Mouse (Mus musculus): ENCODE measurements around the gene Tmem239.
"Not testable (repeated sequence)": the region's sequence is repeated elsewhere in the genome, so short reads cannot be mapped to it uniquely, and the experiment has no call there.

Tmem239 gene

GRCm38 (mm10) chr2:130406178-130406577, at the start of gene Tmem239:
Tmem239 (plus strand) TSS chr2:130406478.
- H3K27me3 ChIP-seq (ENCODE audit: control insufficient read depth, insufficient read depth, low read length, poor library complexity, severe bottlenecking), result no peaks in the 10 kb centered on the region
- no peaks in the 10 kb centered on the region for H3K36me3 ChIP-seq (ENCODE audit: control insufficient read depth, insufficient read depth, low read length, poor library complexity, severe bottlenecking)
- DNase-seq (ENCODE audit: low read depth, low spot score), result no peak

GRCm38 (mm10) chr2:130357551-130357950, 48.7 kb upstream of the Tmem239 start:
- no peak for DNase-seq (ENCODE audit: low read depth, low spot score)
- no peaks in the 10 kb centered on the region for H3K27me3 ChIP-seq (ENCODE audit: control insufficient read depth, insufficient read depth, low read length, poor library complexity, severe bottlenecking)
- H3K36me3 ChIP-seq (ENCODE audit: control insufficient read depth, insufficient read depth, low read length, poor library complexity, severe bottlenecking), result no peaks in the 10 kb centered on the region

DNA sequence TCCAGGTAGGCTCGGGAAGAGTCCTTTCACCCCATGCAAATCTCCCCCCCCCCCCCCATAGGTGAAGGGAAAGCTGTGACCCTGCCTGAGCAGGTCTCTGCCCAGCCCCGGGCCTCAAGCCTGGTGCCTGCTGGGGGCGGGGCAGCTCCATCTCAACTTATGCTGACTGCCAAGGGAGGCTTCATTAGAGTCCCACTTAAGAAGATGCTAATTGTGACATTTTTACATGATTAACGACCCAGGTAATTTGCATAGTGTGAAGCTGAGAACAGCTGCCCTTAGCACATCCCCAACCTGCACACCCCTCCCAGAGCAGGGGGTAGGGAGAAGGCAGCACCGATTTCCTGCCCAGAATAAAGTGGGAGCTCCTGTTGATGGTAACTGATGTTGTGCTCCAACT, 47.4 kb upstream of the Tmem239 start:
- DNase-seq (ENCODE audit: low read depth, low spot score), result no peak
- no peaks in the 10 kb centered on the region; the same call in 1 of the 2 replicates for H3K27me3 ChIP-seq (ENCODE audit: control insufficient read depth, insufficient read depth, low read length, poor library complexity, severe bottlenecking)

GRCm38 (mm10) chr2:130362511-130363026, 43.7 kb upstream of the Tmem239 start:
- no peaks in the 10 kb centered on the region for H3K36me3 ChIP-seq (ENCODE audit: control insufficient read depth, insufficient read depth, low read length, poor library complexity, severe bottlenecking)
- peak; percentile 21 for DNase-seq (ENCODE audit: low read depth, low spot score)
- H3K27me3 ChIP-seq (ENCODE audit: control insufficient read depth, insufficient read depth, low read length, poor library complexity, severe bottlenecking), result no peaks in the 10 kb centered on the region; the same call in 1 of the 2 replicates

More for the DNA sequence above, 47.4 kb upstream of the Tmem239 start:
- no peaks in the 10 kb centered on the region for H3K36me3 ChIP-seq (ENCODE audit: control insufficient read depth, insufficient read depth, low read length, poor library complexity, severe bottlenecking)

DNA sequence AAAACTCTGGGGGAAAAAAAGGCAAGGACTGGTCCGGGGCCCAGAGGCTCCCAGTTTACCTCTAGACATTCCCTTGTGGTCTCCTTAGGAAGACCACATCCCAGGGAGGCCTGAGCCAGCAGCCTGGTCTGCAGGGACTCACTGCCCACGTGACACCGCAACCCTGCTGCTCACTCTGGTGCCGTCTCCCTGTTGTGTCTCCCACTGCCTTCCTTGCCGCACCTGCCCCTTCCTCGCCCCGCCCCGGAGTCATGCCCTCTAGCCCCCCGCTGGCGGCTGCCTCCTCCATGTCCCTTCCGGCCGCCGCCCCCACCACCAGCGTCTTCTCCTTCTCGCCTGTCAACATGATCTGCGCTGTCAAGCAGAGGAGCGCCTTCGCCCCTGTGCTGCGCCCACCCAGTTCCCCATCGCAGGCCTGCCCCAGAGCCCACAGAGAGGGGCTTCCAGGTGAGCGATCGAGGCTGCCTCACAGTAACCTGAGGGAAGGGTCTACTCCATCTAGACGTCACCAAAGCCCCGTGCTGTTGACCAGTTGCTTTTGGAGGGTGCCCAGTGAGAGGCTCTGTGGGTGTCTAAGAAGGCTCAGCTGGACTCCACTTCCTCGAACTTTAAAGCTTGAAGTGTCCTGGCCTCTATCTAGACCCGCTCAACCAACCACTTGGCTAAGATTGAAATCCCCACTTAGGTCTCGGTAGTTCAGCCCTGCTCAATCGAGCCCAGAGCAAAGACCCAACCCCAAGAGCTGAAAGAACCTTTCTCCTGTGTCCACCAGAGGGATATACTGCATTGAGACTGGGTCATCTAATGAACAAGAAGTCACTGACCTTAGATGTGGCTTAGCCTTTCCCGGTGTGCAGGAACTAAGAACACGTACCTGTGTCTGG, 40.8 kb upstream of the Tmem239 start:
- no peaks in the 10 kb centered on the region for H3K36me3 ChIP-seq (ENCODE audit: control insufficient read depth, insufficient read depth, low read length, poor library complexity, severe bottlenecking)
- H3K27me3 ChIP-seq (ENCODE audit: control insufficient read depth, insufficient read depth, low read length, poor library complexity, severe bottlenecking), result no peaks in the 10 kb centered on the region; the same call in 1 of the 2 replicates
- DNase-seq (ENCODE audit: low read depth, low spot score), result no peak

DNA sequence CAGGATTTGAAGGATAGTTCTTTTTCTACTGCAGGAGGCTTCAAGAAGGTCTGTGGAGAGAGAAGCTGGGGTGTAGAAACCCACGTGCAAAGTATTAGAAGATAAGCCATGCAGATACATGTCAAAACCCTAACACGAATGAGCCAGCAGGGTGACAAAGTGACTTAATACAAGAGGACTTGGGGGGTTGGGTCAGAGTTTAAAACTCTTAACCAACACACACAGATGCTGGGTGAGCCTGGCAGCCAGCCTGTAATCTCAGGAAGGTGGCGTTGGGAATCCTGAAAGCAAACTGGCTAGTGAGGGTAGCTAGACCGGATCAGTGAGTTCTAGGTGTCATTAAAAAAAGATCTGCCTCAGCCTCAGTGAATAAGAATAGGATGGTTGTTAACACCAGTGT, 38.9 kb upstream of the Tmem239 start:
- DNase-seq (ENCODE audit: low read depth, low spot score), result no peak
- Histone ChIP-seq H3K36me3 (ENCODE audit: control insufficient read depth, insufficient read depth, low read length, poor library complexity, severe bottlenecking) (no peaks in the 10 kb centered on the region), H3K27me3 (ENCODE audit: control insufficient read depth, insufficient read depth, low read length, poor library complexity, severe bottlenecking) (no peaks in the 10 kb centered on the region; the same call in 1 of the 2 replicates)

DNA sequence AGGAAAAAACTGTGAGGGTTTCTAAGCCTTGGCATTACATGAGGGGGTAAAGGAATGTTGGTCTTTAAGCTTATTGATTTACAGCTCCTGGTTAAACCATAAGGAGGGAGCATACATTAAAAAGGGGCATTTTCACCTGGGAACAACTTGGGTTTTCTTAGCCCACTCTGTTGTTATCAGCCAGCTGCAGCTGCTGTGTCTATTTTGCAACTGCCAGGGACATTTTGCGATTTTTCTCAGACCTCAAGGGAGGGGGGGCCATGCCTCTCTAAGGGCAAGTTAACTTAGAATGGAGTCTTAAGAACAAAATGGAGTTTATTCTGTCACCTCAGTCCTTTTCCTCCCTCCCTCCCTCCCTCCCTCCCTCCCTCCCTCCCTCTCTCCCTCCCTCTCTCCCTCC, 33.3 kb upstream of the Tmem239 start:
- DNase-seq (ENCODE audit: low read depth, low spot score), result not testable (repeated sequence)

DNA sequence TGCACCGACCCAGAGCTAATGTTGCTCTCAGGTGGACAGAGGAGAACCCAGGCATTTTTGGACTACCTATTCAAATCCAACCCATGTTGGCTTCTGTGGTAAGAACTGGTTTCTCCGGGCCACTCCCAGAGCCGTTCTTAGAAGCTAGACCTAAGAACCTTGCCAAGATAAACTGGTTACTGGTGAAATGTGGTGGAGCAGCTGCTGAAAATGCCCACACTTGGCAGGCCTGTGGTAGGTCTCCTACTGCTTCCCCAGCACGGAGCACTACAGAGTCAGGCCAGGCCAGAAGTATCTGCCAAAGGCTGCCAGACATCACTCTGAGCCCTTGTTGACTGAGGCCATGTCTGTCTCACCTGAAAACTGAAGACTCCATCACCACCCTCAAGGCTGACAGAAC, 31.3 kb upstream of the Tmem239 start:
- Histone ChIP-seq H3K27me3 (ENCODE audit: control insufficient read depth, insufficient read depth, low read length, poor library complexity, severe bottlenecking) (no peaks in the 10 kb centered on the region), H3K36me3 (ENCODE audit: control insufficient read depth, insufficient read depth, low read length, poor library complexity, severe bottlenecking) (no peaks in the 10 kb centered on the region)
- DNase-seq (ENCODE audit: low read depth, low spot score), result no peak

More for the DNA sequence above, 33.3 kb upstream of the Tmem239 start:
- not testable (repeated sequence) for H3K36me3 ChIP-seq (ENCODE audit: control insufficient read depth, insufficient read depth, low read length, poor library complexity, severe bottlenecking); H3K27me3 ChIP-seq (ENCODE audit: control insufficient read depth, insufficient read depth, low read length, poor library complexity, severe bottlenecking)

GRCm38 (mm10) chr2:130383205-130383604, 23.1 kb upstream of the Tmem239 start:
- Histone ChIP-seq H3K36me3 (ENCODE audit: control insufficient read depth, insufficient read depth, low read length, poor library complexity, severe bottlenecking) (no peaks in the 10 kb centered on the region), H3K27me3 (ENCODE audit: control insufficient read depth, insufficient read depth, low read length, poor library complexity, severe bottlenecking) (no peaks in the 10 kb centered on the region)
- DNase-seq (ENCODE audit: low read depth, low spot score), result no peak

- no peaks in the 10 kb centered on the region for H3K36me3 ChIP-seq (ENCODE audit: control insufficient read depth, insufficient read depth, low read length, poor library complexity, severe bottlenecking)
Observed at GRCm38 (mm10) chr2:130383895-130384294, 22.4 kb upstream of the Tmem239 start.

DNA sequence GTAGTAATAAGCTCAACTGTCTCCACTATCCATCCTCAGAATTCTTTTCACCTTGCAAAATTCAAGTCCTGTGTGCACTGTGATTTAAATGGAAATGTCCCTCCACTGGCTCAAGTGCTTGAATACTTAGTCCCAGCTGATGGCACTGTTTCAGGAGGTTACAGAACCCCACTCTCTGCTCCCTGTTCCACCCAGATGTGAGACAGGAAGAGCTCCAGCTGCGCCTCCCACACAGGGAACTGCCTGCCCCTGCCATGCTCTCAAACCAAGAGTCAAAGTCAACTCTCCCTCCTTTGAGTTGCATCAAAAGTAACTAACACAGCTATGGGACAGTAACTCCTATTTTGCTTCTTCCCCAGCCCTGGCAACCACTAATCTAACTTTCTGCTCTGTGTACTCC, 20.1 kb upstream of the Tmem239 start:
- Histone ChIP-seq H3K36me3 (ENCODE audit: control insufficient read depth, insufficient read depth, low read length, poor library complexity, severe bottlenecking) (no peaks in the 10 kb centered on the region), H3K27me3 (ENCODE audit: control insufficient read depth, insufficient read depth, low read length, poor library complexity, severe bottlenecking) (no peaks in the 10 kb centered on the region)
- no peak for DNase-seq (ENCODE audit: low read depth, low spot score)

More at GRCm38 (mm10) chr2:130383895-130384294, 22.4 kb upstream of the Tmem239 start:
- no peaks in the 10 kb centered on the region for H3K27me3 ChIP-seq (ENCODE audit: control insufficient read depth, insufficient read depth, low read length, poor library complexity, severe bottlenecking)
- DNase-seq (ENCODE audit: low read depth, low spot score), result no peak

GRCm38 (mm10) chr2:130388796-130389195, 17.5 kb upstream of the Tmem239 start:
- H3K27me3 ChIP-seq (ENCODE audit: control insufficient read depth, insufficient read depth, low read length, poor library complexity, severe bottlenecking), result no peaks in the 10 kb centered on the region
- DNase-seq (ENCODE audit: low read depth, low spot score), result peak; percentile 40
- no peaks in the 10 kb centered on the region for H3K36me3 ChIP-seq (ENCODE audit: control insufficient read depth, insufficient read depth, low read length, poor library complexity, severe bottlenecking)

DNA sequence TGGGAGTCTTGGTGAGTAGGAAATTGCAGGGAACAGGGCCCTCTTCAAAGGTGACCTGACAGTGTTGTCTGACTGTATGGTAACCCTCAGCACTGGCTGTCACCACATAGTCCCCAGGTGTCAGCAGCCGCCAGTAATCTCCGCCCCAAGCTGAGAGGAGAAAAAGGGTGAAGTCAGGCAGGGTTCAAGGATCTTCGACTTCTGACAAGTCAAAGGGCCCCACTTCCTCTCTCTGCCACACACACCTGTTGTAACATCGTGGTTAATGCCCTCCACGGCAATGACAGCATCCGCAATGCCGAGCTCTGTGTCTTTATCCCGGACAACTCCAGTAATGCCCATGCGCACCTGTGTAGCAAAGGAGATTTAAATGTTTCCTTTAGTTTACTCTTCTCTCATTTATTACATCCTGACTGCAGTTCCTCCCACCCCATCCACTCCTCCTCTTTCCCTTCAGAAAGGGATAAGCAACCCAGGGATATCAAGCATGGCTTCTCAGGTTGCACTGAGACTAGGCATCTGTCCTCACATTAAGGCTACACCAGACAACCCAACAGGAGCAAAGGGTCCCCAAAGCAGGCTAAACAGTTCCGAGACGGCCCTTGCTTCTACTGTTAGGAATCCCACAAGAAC, 15.2 kb upstream of the Tmem239 start:
- Histone ChIP-seq H3K27me3 (ENCODE audit: control insufficient read depth, insufficient read depth, low read length, poor library complexity, severe bottlenecking) (no peaks in the 10 kb centered on the region), H3K36me3 (ENCODE audit: control insufficient read depth, insufficient read depth, low read length, poor library complexity, severe bottlenecking) (no peaks in the 10 kb centered on the region)
- DNase-seq (ENCODE audit: low read depth, low spot score), result no peak

DNA sequence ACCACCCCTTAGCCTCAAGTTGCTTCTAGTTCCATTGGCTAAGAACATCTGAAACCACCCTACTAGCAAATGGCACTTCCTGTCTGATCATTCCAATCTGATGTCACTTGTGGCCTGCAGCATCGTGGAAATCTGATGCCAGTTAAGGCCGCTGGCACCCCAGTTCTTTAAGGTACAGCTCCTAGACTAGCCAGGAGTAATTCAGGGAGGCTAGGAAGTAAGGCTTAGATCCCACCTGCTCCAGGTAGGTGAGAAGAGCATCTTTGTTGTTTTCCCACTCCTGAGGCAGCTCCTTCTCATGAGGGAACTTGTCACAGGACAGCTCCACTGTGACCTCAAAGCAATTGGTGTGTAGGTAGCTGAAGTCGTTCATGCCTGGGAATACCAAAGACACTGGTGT, 13.4 kb upstream of the Tmem239 start:
- no peak for DNase-seq (ENCODE audit: low read depth, low spot score)
- no peaks in the 10 kb centered on the region for H3K27me3 ChIP-seq (ENCODE audit: control insufficient read depth, insufficient read depth, low read length, poor library complexity, severe bottlenecking)
- no peaks in the 10 kb centered on the region for H3K36me3 ChIP-seq (ENCODE audit: control insufficient read depth, insufficient read depth, low read length, poor library complexity, severe bottlenecking)

DNA sequence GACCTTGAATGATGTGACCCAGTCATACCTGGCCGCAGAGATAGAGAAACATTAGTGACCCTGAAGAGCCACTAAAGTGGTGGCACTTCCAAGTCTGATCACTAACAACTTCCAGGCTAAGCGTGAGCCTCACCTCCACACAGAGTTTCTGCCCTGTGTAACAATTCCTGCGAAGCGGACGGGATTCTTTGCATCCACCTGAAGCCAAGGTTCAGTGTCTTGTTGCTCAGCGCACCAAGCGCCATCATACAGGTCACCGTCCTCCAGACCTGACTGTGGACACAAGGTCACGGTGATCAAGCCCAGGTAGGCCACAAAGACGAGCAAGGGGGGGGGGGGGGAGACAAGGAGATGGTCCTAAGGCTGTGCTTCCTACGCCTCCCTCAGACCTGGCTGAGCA, 10.6 kb upstream of the Tmem239 start:
- Histone ChIP-seq H3K36me3 (ENCODE audit: control insufficient read depth, insufficient read depth, low read length, poor library complexity, severe bottlenecking) (no peaks in the 10 kb centered on the region), H3K27me3 (ENCODE audit: control insufficient read depth, insufficient read depth, low read length, poor library complexity, severe bottlenecking) (no peaks in the 10 kb centered on the region)
- DNase-seq (ENCODE audit: low read depth, low spot score), result no peak

Data from splenic B cell, adult 2 months (primary cell).